Mouse (Mus musculus) left cerebral cortex, adult 8-10 months (tissue): ENCODE measurements at regions not wholly inside any gene's neighbourhood (a gene's known extent, or its start where the extent isn't known, plus 50 kb on each side); places are given as distances from the start of the nearest gene placed in this dataset.
"Not testable (repeated sequence)": the region's sequence is repeated elsewhere in the genome, so short reads cannot be mapped to it uniquely, and the experiment has no call there.

Experiments
- DNase-seq, 2 experiments: peaks; one replicate each; pipeline ENCODE4 v3.0.0; 2022; ENCODE audit warnings: low spot score in 2 of 2

DNA sequence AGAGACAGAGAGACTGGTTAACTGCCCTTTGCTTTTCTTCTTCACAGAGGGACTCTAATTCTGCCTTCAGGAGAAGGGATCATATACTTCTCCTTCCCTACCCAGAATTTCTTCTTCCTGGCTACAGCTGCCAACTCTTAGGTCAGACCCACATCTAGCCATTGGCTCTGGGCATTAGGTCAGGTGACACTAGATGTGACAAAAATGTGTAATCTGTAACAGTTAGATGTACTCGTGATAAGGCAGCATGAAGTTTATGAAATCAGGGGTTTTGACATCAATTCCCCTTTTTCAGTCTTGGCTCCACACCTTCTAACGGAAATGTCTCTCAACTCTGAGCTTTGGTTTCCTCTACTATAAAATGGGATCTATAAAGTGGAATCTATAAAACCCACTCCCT, 428.4 kb downstream of the Bmper start:
- DNase-seq, result no peak

DNA sequence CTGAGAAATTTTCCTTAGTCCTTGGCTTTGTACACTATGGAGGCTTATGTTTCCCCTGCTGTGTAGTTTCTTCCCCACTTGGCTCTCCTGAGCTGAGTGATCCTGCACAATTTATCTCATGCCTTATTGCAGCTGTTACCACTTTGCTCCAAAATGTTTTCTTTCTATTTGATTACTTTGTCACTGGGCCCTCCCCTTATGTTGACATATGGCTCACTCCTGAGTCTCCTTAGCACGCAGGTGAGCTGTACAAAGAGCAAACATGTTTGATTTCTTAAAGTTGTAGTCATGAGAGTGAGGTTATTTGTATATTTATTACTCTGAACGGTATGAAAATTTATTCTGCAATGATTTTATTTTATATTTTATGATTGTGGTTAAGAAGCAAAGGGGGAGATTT, 430.2 kb downstream of the Bmper start:
- DNase-seq, result no peak

GRCm38 (mm10) chr9:23654777-23655176, 431.9 kb downstream of the Bmper start:
- DNase-seq, result no peak

GRCm38 (mm10) chr9:23665960-23666359, 431.8 kb upstream of the Npsr1 start:
- no peak for DNase-seq

DNA sequence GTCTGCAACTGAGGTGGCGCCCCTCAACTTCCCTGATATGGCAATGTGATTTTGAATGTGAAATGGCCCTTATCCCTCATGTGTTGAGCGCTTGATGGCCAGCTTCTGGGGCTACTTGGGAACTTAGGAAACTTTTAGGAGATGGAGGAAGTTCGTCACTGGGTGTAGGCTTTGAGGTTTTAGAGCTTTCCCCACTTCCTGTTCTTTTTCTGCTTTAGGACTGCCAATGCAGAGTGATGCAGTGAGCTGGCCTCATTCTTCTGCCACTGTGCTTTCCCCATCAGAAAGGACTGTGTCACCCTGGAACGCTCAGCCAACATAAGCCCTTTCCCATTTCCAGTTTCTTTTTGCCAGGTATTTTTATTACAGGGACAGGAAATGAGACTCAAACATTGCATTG, 428.6 kb upstream of the Npsr1 start:
- no peak for DNase-seq

DNA sequence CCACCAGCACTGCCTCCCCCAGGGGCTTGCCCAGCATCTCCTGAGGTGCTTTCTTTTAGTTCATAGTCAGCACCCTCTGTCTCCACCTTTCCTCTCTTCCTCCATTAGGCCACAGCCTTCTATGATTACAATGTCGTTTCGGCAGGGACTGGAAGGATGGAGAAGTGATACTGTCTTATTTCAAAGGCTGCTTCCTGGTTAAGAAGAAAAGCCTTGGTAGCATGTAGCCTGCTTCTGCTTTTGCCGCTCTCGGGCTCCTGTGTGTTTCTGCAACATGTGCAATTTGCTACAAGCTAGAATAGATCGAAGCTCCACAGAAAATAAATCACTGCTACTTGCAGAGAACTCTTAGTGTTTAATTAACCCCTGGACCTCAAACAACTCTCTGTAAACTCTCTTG, 427.2 kb upstream of the Npsr1 start:
- DNase-seq, result no peak

- DNase-seq, result no peak
Measured at GRCm38 (mm10) chr9:23673347-23673860, 424.4 kb upstream of the Npsr1 start.

GRCm38 (mm10) chr9:23674833-23675232, 423.0 kb upstream of the Npsr1 start:
- no peak for DNase-seq

- no peak for DNase-seq
Measured at GRCm38 (mm10) chr9:23689456-23689855, 408.3 kb upstream of the Npsr1 start.

GRCm38 (mm10) chr9:23692768-23693441, 404.9 kb upstream of the Npsr1 start:
- no peak for DNase-seq

- no peak for DNase-seq
Measured at GRCm38 (mm10) chr9:23693442-23693829, 404.4 kb upstream of the Npsr1 start.

GRCm38 (mm10) chr9:23694481-23694880, 403.3 kb upstream of the Npsr1 start:
- no peak for DNase-seq

DNA sequence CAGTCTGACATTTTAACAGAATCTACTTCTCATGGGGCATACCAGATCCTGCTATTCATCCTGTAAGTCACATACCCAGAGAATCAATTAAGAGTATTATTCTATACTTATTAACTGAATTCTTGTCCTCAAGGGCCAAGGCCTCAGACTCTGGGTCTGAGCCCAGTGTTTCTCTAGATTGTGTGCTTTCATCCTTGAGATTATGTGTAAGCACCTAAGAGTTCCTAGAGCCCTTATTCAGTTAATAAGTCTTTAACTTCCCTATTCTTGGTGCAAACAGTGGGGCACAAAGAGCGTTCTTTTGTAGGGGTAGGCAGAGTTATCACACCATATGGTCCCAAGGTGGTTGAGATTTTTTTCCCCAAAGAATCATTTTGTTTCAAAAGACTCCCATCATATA, 397.2 kb upstream of the Npsr1 start:
- DNase-seq, result no peak

DNA sequence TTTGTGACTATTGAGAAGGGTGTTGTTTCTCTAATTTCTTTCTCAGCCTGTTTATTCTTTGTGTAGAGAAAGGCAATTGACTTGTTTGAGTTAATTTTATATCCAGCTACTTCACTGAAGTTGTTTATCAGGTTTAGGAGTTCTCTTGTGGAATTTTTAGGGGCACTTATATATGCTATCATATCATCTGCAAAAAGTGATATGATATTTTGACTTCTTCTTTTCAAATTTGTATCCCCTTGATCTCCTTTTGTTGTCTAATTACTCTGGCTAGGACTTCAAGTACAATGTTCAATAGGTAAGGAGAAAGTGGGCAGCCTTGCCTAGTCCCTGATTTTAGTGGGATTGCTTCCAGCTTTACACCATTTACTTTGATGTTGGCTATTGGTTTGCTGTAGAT, 380.2 kb upstream of the Npsr1 start:
- not testable (repeated sequence) for DNase-seq

DNA sequence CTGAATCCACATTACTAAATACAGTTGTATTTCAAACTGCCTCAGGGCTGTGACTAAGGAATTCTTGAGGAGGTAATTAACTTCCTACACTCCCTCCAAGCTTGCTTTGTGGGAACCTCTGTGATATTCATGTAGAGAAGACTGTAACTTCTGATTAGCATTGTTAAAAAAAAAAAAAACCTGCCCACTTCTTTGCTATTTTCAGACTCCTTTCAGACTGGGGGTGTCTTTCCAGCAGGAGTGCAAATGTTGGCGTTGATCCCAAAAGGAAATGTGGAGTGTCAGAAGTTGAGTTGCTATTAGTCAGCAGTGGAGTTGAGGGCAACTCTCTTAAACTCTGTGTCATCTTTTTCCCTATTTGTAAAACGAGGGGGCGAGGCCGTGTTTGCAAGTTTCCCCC, 369.0 kb upstream of the Npsr1 start:
- DNase-seq, result peak in 1 of 2 experiments; percentile 66

- DNase-seq, result peak in 1 of 2 experiments; percentile 12
Measured at GRCm38 (mm10) chr9:23752478-23752877, 345.3 kb upstream of the Npsr1 start.

- DNase-seq, result no peak
Measured at GRCm38 (mm10) chr9:23786660-23787059, 311.1 kb upstream of the Npsr1 start.
